Mouse (Mus musculus): ENCODE results near the gene Taf9. TPM values are rescaled to one million over a fixed set of nuclear protein-coding genes. Genes with fewer than 3 reads are reported as not detected.

Taf9 gene
- polyA plus RNA-seq, 1 experiment, result not detected

- 57% methylated on average over 3 of the region's 3 CpGs for WGBS
- no peak for TF ChIP-seq POLR2A (IDR thresholded peaks at IDR 0.05; ENCODE audit: insufficient read depth, low read depth, low read length)
- TF ChIP-seq CTCF (IDR thresholded peaks at IDR 0.05; ENCODE audit: insufficient read depth, low read depth, low read length), result no peak
- Histone ChIP-seq H3K27ac (ENCODE audit: insufficient read depth, low read depth, low read length) (no peak overlapping the region), H3K4me3 (ENCODE audit: insufficient read depth, low read depth, low read length) (no peak overlapping the region), H3K4me1 (ENCODE audit: control insufficient read depth, insufficient read depth, low read length) (no peaks in the 10 kb centered on the region)
Observed at GRCm38 (mm10) chr13:100697541-100697940, 46.2 kb downstream of the Taf9 start.

- TF ChIP-seq CTCF (IDR thresholded peaks at IDR 0.05; ENCODE audit: insufficient read depth, low read depth, low read length) (no peak), POLR2A (IDR thresholded peaks at IDR 0.05; ENCODE audit: insufficient read depth, low read depth, low read length) (no peak)
- WGBS, result 95% methylated on average over 10 of the region's 10 CpGs
Observed at GRCm38 (mm10) chr13:100698866-100699265, 47.5 kb downstream of the Taf9 start.

GRCm38 (mm10) chr13:100703468-100703867 is 52.1 kb downstream of the Taf9 start:
- Histone ChIP-seq H3K4me1 (ENCODE audit: control insufficient read depth, insufficient read depth, low read length) (no peaks in the 10 kb centered on the region), H3K27ac (ENCODE audit: insufficient read depth, low read depth, low read length) (no peak overlapping the region), H3K4me3 (ENCODE audit: insufficient read depth, low read depth, low read length) (no peak overlapping the region)
- TF ChIP-seq CTCF (IDR thresholded peaks at IDR 0.05; ENCODE audit: insufficient read depth, low read depth, low read length), result no peak
- TF ChIP-seq POLR2A (IDR thresholded peaks at IDR 0.05; ENCODE audit: insufficient read depth, low read depth, low read length), result no peak
- WGBS, result 95% methylated on average over 2 of the region's 2 CpGs

More at GRCm38 (mm10) chr13:100698866-100699265, 47.5 kb downstream of the Taf9 start:
- no peak overlapping the region for H3K4me3 ChIP-seq (ENCODE audit: insufficient read depth, low read depth, low read length)
- H3K4me1 ChIP-seq (ENCODE audit: control insufficient read depth, insufficient read depth, low read length), result no peaks in the 10 kb centered on the region
- no peak overlapping the region for H3K27ac ChIP-seq (ENCODE audit: insufficient read depth, low read depth, low read length)

Other genes starting within 250 kb of the Taf9 start
- not detected in 2 replicates for gene Naip1, start 198.7 kb upstream of the Taf9 start, polyA plus RNA-seq (2012; ENCODE audit: insufficient read depth, insufficient read length, low replicate concordance, missing spikeins)
- not detected in 2 replicates for gene Gtf2h2, start 159.0 kb upstream of the Taf9 start, polyA plus RNA-seq (2012; ENCODE audit: insufficient read depth, insufficient read length, low replicate concordance, missing spikeins)
- not detected in 2 replicates for gene Ocln, start 98.9 kb upstream of the Taf9 start, polyA plus RNA-seq (2012; ENCODE audit: insufficient read depth, insufficient read length, low replicate concordance, missing spikeins)
- not detected in 2 replicates for gene Marveld2, start 34.6 kb upstream of the Taf9 start, polyA plus RNA-seq (2012; ENCODE audit: insufficient read depth, insufficient read length, low replicate concordance, missing spikeins)
- gene Ak6, start 600 bp upstream of the Taf9 start, polyA plus RNA-seq (2012; ENCODE audit: insufficient read depth, insufficient read length, low replicate concordance, missing spikeins), result not detected in 2 replicates
- gene Rad17, start 528 bp upstream of the Taf9 start, polyA plus RNA-seq (2012; ENCODE audit: insufficient read depth, insufficient read length, low replicate concordance, missing spikeins), result not detected in 2 replicates
- not detected in 2 replicates for gene Ccdc125, start 18.1 kb downstream of the Taf9 start, polyA plus RNA-seq (2012; ENCODE audit: insufficient read depth, insufficient read length, low replicate concordance, missing spikeins)
- not detected in 2 replicates for gene Cdk7, start 79.4 kb downstream of the Taf9 start, polyA plus RNA-seq (2012; ENCODE audit: insufficient read depth, insufficient read length, low replicate concordance, missing spikeins)
- not detected in 2 replicates for gene Mrps36, start 93.1 kb downstream of the Taf9 start, polyA plus RNA-seq (2012; ENCODE audit: insufficient read depth, insufficient read length, low replicate concordance, missing spikeins)
- not detected in 2 replicates for gene Cenph, start 124.3 kb downstream of the Taf9 start, polyA plus RNA-seq (2012; ENCODE audit: insufficient read depth, insufficient read length, low replicate concordance, missing spikeins)
- not detected in 2 replicates for gene Ccnb1, start 135.0 kb downstream of the Taf9 start, polyA plus RNA-seq (2012; ENCODE audit: insufficient read depth, insufficient read length, low replicate concordance, missing spikeins)
- gene Slc30a5, start 181.8 kb downstream of the Taf9 start, polyA plus RNA-seq (2012; ENCODE audit: insufficient read depth, insufficient read length, low replicate concordance, missing spikeins), result not detected in 2 replicates

All from olfactory bulb, adult 2 months (tissue).